Mouse (Mus musculus) embryonic fibroblast, embryonic 13.5 days (primary cell): Measurements from ENCODE around the gene Ank.

Source experiments
- CTCF ChIP-seq: IDR thresholded peaks from 2 replicates; pipeline ENCODE4 v1.5.1; 2011; ENCODE audit warnings: mild to moderate bottlenecking, control low read depth, low read length, moderate library complexity, borderline replicate concordance; ENCODE audit not compliant: insufficient read depth
- POLR2A ChIP-seq: IDR thresholded peaks from 2 replicates; pipeline ENCODE4 v1.6.1; 2011; ENCODE audit warnings: low read depth, mild to moderate bottlenecking, control low read depth, low read length, moderate library complexity

- no peak for TF ChIP-seq CTCF
- TF ChIP-seq POLR2A, result no peak
Measured at GRCm38 (mm10) chr15:27461336-27462245, 4.9 kb upstream of the Ank start.
